ENCODE assay signal across 15 mouse cellular contexts in genomic region chr7:78449909-78450592, GRCm38 (mm10).
DNase-seq lines count a peak whose midpoint lies in the region; ATAC-seq lines count a peak whose summit lies in the region.
"Had no signal": no experiment of that assay in that cellular context is flagged by ENCODE, and none has a peak within 500 bp of the region (broad histone marks: within the 10 kb centered on the region; RNA-seq: fewer than 3 reads in every experiment).

No protein-coding gene starts in this region.

- WGBS in kidney, embryonic 16.5 days = 86% methylated on average over 6 of the region's 6 CpGs

- peak; percentile 60 for DNase-seq in cerebellum, adult 11 months
- DNase-seq in kidney, adult 9 months = peak; percentile 4
- peak; percentile 63 to 71 for DNase-seq in cerebellum, postnatal 25 days
- DNase-seq in layer of hippocampus, adult 9-11 months = peak; percentile 79
- no peak for DNase-seq in urinary bladder, adult 18-20 months (ENCODE audit: low spot score in 2 of 2)
- no peak for DNase-seq in thymus, postnatal 4 days
- DNase-seq: right cerebral cortex, postnatal 14 days had no signal

- H3K27ac ChIP-seq in kidney, embryonic 16.5 days (ENCODE audit: low read length) = no peak overlapping the region
- H3K27ac ChIP-seq: forebrain, embryonic 12.5 days; heart, embryonic 13.5 days; lung, embryonic 15.5 days; neural tube, embryonic 12.5 days had no signal

- H3K4me3 ChIP-seq in kidney, embryonic 16.5 days (ENCODE audit: low read length) = no peak overlapping the region
- H3K4me3 ChIP-seq: forebrain, embryonic 12.5 days; heart, embryonic 13.5 days; lung, embryonic 15.5 days; neural tube, embryonic 12.5 days had no signal

- no peak for ATAC-seq in cerebellum, adult (ENCODE audit: insufficient number of reproducible peaks, low FRiP score, low TSS enrichment)
- no peak for ATAC-seq in kidney, embryonic 16.5 days (ENCODE audit: low FRiP score, low TSS enrichment)
- ATAC-seq: intestine, embryonic 16.5 days had no signal

- H3K4me2 ChIP-seq in kidney, embryonic 16.5 days (replicated peaks; ENCODE audit: low read depth, low read length) = no peak overlapping the region
- H3K4me2 ChIP-seq: forebrain, embryonic 12.5 days; heart, embryonic 13.5 days; lung, embryonic 15.5 days; midbrain, embryonic 11.5 days; neural tube, embryonic 12.5 days had no signal

- no peaks in the 10 kb centered on the region for H3K36me3 ChIP-seq in kidney, embryonic 16.5 days (ENCODE audit: insufficient read depth, low read length)
- H3K36me3 ChIP-seq: forebrain, embryonic 12.5 days; heart, embryonic 13.5 days; lung, embryonic 15.5 days; neural tube, embryonic 12.5 days had no signal

- H3K9me3 ChIP-seq in kidney, embryonic 16.5 days (ENCODE audit: low read length) = no peaks in the 10 kb centered on the region
- H3K9me3 ChIP-seq: forebrain, embryonic 12.5 days; heart, embryonic 13.5 days; lung, embryonic 15.5 days; neural tube, embryonic 12.5 days had no signal

- H3K9ac ChIP-seq in kidney, embryonic 16.5 days (replicated peaks; ENCODE audit: low read length) = no peak overlapping the region
- H3K9ac ChIP-seq: forebrain, embryonic 12.5 days; heart, embryonic 13.5 days; lung, embryonic 15.5 days; neural tube, embryonic 12.5 days had no signal

- H3K4me1 ChIP-seq in kidney, embryonic 16.5 days (ENCODE audit: insufficient read depth, low read length) = no peaks in the 10 kb centered on the region
- H3K4me1 ChIP-seq: forebrain, embryonic 12.5 days; heart, embryonic 13.5 days; lung, embryonic 15.5 days; neural tube, embryonic 12.5 days had no signal

- no peaks in the 10 kb centered on the region for H3K27me3 ChIP-seq in kidney, embryonic 16.5 days (ENCODE audit: insufficient read depth, low read length)
- H3K27me3 ChIP-seq: forebrain, embryonic 12.5 days; heart, embryonic 13.5 days; lung, embryonic 15.5 days; neural tube, embryonic 12.5 days had no signal

Comparison
In these comparisons a context has a peak if more than half of its experiments do, and no peak if none do; other contexts are left out.
1. DNase-seq: peak in cerebellum, adult 11 months (single experiment), kidney, adult 9 months (single experiment), cerebellum, postnatal 25 days (2 of 2) and layer of hippocampus, adult 9-11 months (single experiment); none in urinary bladder, adult 18-20 months (0 of 2) and thymus, postnatal 4 days (single experiment).